Mouse (Mus musculus) hindbrain, embryonic 12.5 days (tissue): ENCODE results near the gene Pcp2. TPM values are rescaled to one million over a fixed set of nuclear protein-coding genes. Genes with fewer than 3 reads are reported as not detected.

ENCODE experiments used
- ATAC-seq: fragments of 200-750 bp; cut with Nextera tagmentation; 2 replicates; pipeline ENCODE4 v1.8.0; 2017; ENCODE audit warnings: moderate TSS enrichment; ENCODE audit not compliant: low FRiP score
- H3K27ac ChIP-seq: fragments of 300-500 bp; sonication (generic); 2 replicates; pipeline ENCODE4 v1.5.1; 2016; ENCODE audit warnings: mild to moderate bottlenecking
- H3K27me3 ChIP-seq: fragments of 300-500 bp; sonication (generic); 2 replicates; pipeline ENCODE4 v1.6.1; 2016; ENCODE audit warnings: mild to moderate bottlenecking
- H3K36me3 ChIP-seq: fragments of 300-500 bp; sonication (generic); 2 replicates; pipeline ENCODE4 v1.6.1; 2016; ENCODE audit warnings: mild to moderate bottlenecking
- H3K4me1 ChIP-seq: fragments of 300-500 bp; sonication (generic); 2 replicates; pipeline ENCODE4 v1.6.1; 2016
- H3K4me2 ChIP-seq: fragments of 300-500 bp; sonication (generic); replicated peaks from 2 replicates; pipeline ENCODE4 v1.6.1; 2016; ENCODE audit warnings: mild to moderate bottlenecking
- H3K4me3 ChIP-seq: fragments of 300-500 bp; sonication (generic); 2 replicates; pipeline ENCODE4 v1.5.1; 2016; ENCODE audit warnings: mild to moderate bottlenecking
- H3K9ac ChIP-seq: fragments of 300-500 bp; sonication (generic); 2 replicates; pipeline ENCODE4 v1.6.1; 2016; ENCODE audit warnings: mild to moderate bottlenecking, moderate library complexity
- H3K9me3 ChIP-seq: fragments of 300-500 bp; sonication (generic); replicated peaks from 2 replicates; pipeline ENCODE4 v1.6.1; 2016; ENCODE audit warnings: mild to moderate bottlenecking
- WGBS: fragments of 180-500 bp; shearing (Covaris S2); methylation state at CpG from one replicate; pipeline ENCODE4 v1.1.7; 2016; 5-methylcytosine and 5-hydroxymethylcytosine counted together
- polyA plus RNA-seq: library from polyadenylated mRNA; unstranded; fragments of >200 nt; fragmentation: Nextera tagmentation; extraction: Ambion mirVana; gene quantifications from 2 replicates; pipeline ENCODE4 v1.2.1, GENCODE M21; 2016

The Pcp2 gene
- polyA plus RNA-seq, 1 experiment from 2014 or later: 0.56 TPM

DNA sequence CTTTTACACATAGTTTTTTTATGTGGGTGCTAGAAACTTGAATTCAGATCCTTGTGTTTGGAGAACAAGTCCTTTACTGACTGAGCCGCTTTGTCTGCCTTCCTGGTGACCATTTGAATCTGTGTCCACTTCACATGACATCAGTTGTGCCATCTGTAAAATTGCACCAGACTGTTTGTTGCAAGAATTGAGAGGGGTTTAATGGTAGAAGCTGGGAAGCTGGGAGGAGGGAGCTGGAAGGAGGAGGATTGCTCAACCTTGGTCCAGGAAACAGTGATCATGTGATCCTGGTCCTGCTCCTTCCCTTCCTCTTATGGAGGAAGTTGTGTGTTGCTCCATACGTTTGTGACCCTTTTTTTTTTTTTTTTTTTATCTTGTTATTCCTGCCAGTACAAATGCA is 22.9 kb upstream of the Pcp2 start:
- H3K9ac ChIP-seq: no peak overlapping the region
- WGBS: 64% methylated on average over 2 of the region's 2 CpGs
- no peak overlapping the region for H3K4me2 ChIP-seq
- no peak overlapping the region for H3K4me3 ChIP-seq
- H3K27ac ChIP-seq: no peak overlapping the region
- H3K9me3 ChIP-seq: no peaks in the 10 kb centered on the region
- ATAC-seq: no peak
- H3K36me3 ChIP-seq: no peaks in the 10 kb centered on the region
- no peaks in the 10 kb centered on the region for H3K27me3 ChIP-seq
- no peaks in the 10 kb centered on the region for H3K4me1 ChIP-seq

DNA sequence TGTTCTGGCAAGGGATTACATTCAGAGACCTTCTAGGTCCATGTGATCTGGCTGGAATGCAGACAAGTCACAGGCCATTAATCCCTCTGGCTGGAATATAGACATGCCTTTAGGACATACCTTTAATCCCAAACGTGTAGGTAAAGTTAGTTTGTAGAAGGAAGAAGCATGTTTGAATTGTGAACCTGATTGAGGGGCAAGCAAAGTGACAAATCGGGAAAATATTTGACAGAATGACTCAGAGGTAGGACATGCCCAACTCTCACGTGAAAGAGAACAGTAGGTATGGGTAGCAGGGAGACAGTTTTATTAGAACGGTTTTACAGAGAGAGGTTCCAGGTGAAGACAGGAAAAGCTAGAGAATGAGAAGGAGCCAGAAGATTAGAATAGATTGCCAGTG is 22.2 kb upstream of the Pcp2 start:
- no peak overlapping the region for H3K4me2 ChIP-seq
- H3K9ac ChIP-seq: no peak overlapping the region
- H3K36me3 ChIP-seq: no peaks in the 10 kb centered on the region
- WGBS: 77% methylated on average over 4 of the region's 4 CpGs
- H3K9me3 ChIP-seq: no peaks in the 10 kb centered on the region
- no peak for ATAC-seq
- H3K4me1 ChIP-seq: no peaks in the 10 kb centered on the region
- H3K27ac ChIP-seq: no peak overlapping the region
- H3K27me3 ChIP-seq: no peaks in the 10 kb centered on the region
- no peak overlapping the region for H3K4me3 ChIP-seq

DNA sequence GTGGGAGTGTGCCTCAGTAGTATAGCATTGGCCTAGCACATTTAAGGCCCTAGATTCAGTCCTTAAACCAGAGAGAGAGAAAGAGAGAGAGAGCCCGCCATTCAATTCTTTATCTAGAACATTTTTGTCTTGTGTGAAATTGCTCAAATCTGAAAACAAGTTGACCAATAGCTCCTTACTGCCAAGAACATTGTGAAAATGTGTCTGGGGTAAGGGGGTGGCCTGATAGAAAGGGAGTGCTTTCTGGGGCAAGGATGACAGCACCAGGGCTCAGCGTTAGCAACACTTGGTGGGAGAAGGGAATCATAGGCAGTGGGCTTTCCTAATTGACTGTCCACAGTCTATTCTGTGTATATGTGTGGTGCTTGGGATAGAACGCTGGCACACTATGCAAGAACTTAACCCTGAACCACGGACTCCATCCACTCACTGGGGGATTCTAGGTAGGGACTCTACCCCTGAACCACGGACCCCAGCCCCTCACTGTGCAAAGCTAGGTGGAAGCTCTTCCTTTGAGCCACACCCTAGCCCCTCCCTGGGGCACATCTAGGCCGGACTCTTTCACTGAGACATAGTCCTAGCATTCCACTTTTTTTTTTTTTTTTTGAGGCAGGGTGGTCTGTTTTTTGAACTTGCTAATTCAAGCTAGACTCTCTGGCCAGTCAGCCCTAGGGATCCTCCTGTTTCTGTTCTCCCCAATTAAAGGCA is 21.6 kb upstream of the Pcp2 start:
- no peaks in the 10 kb centered on the region for H3K36me3 ChIP-seq
- H3K4me3 ChIP-seq: no peak overlapping the region
- no peaks in the 10 kb centered on the region for H3K9me3 ChIP-seq
- no peak overlapping the region for H3K27ac ChIP-seq
- no peaks in the 10 kb centered on the region for H3K27me3 ChIP-seq
- no peaks in the 10 kb centered on the region for H3K4me1 ChIP-seq
- no peak overlapping the region for H3K9ac ChIP-seq
- H3K4me2 ChIP-seq: no peak overlapping the region
- ATAC-seq: no peak
- WGBS: 84% methylated on average over 6 of the region's 6 CpGs

DNA sequence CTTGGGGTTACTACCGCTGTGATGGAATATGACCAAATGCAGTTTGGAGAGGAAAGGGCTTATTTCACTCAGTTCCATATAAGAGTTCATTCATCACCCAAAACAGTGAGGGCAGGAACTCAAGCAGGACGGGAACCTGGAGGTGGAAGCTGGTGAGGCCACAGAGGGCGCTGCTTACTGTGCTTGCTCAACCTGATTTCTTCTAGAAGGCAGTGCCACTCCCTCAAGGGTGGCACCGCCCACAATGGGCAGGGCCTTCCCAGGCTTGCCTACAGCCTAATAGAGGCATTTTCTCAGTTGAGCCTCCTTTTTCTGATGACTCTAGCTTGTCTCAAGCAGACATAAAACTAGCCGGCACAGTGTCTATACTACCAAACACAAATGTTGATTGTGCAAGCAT is 20.5 kb upstream of the Pcp2 start:
- H3K4me1 ChIP-seq: no peaks in the 10 kb centered on the region
- ATAC-seq: no peak
- H3K9me3 ChIP-seq: no peaks in the 10 kb centered on the region
- H3K4me3 ChIP-seq: no peak overlapping the region
- no peak overlapping the region for H3K27ac ChIP-seq
- H3K9ac ChIP-seq: no peak overlapping the region
- H3K4me2 ChIP-seq: no peak overlapping the region
- 29% methylated on average over 5 of the region's 5 CpGs for WGBS
- H3K36me3 ChIP-seq: no peaks in the 10 kb centered on the region
- no peaks in the 10 kb centered on the region for H3K27me3 ChIP-seq

DNA sequence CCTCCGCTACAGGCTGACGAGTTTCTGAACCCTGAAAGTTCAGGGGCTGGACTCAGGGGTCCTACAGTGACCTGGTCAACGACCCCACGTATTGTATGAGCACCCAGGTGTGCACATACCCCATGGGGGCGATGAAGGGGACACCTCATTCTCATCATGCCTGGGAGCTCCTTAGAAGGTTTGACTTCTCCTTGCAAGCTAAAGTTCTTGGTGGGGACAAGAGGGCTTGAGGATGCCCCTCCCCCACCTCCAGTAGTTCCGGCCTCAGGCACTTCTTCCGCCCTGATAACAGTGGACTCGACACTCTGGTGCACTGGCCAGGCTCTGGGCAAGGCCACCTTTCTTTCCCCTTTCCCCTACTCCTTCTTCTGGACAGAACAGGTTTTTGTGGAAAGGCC is 6.1 kb upstream of the Pcp2 start:
- no peak overlapping the region for H3K27ac ChIP-seq

DNA sequence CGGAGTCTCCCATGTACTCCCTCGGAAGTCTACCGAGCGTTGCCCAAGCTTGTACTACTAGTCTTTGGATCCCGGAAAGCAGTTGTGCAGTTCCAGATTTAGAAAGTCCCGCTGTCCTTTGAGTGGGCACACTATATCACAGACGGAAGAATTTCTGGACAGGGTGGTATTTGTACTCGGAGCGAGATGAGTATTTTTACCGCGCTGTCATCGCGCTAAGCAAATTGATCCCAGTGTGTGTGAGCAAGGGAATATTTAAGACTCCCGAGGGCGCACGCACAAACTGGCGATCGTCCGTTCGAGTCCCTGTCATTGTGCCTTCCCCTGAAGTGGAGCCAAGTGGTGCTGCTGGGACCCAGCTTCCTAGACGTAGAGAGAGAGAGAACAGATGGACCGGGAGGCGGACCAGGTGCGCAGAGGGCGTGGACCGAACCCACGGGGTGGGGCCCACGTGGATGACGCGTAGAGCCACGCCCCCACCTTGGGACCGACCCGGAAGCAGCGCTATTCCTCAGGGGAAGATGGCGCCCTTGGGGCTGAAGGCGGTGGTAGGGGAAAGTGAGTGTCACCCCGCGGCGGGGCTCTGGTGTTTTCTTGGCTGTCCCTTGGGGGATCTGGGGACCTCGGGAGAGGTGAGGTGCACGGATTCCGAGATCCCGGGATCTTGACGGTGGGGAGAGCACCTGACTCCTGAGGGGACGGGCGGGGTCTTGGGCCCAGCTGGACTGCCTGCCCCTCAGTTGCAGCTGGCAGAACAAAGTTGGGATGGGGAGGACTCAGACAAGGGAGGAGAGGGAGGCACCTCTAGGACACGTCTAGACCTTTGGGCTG is 5.5 kb upstream of the Pcp2 start, which contains the start of gene Stxbp2:
Stxbp2 (plus strand) TSS at position 309 of the 831 bp plus-strand sequence.
- Histone ChIP-seq H3K27ac (no peak within 1 kb of the TSS), H3K36me3 (no peaks in the 10 kb centered on the region), H3K4me2 (peak within 1 kb of the TSS; percentile 85), H3K4me3 (peak within 1 kb of the TSS; percentile 47), H3K9ac (peak within 1 kb of the TSS; percentile 59), H3K9me3 (no peaks in the 10 kb centered on the region), H3K4me1 (peaks cover 7% of the 10 kb centered on the region; the same call in 1 of the 2 replicates), H3K27me3 (peaks cover 20% of the 10 kb centered on the region)
- 6% methylated on average over 47 of the region's 47 CpGs for WGBS
- ATAC-seq: peak; percentile 70

More for the DNA sequence above, 6.1 kb upstream of the Pcp2 start:
- Histone ChIP-seq H3K4me3 (peak overlapping the region; percentile 47), H3K27me3 (peaks cover 20% of the 10 kb centered on the region), H3K9ac (peak overlapping the region; percentile 59), H3K4me1 (peaks cover 7% of the 10 kb centered on the region; the same call in 1 of the 2 replicates), H3K9me3 (no peaks in the 10 kb centered on the region), H3K4me2 (peak overlapping the region; percentile 85), H3K36me3 (no peaks in the 10 kb centered on the region)
- 19% methylated on average over 8 of the region's 8 CpGs for WGBS
- ATAC-seq: no peak; the same call in 1 of the 2 replicates

DNA sequence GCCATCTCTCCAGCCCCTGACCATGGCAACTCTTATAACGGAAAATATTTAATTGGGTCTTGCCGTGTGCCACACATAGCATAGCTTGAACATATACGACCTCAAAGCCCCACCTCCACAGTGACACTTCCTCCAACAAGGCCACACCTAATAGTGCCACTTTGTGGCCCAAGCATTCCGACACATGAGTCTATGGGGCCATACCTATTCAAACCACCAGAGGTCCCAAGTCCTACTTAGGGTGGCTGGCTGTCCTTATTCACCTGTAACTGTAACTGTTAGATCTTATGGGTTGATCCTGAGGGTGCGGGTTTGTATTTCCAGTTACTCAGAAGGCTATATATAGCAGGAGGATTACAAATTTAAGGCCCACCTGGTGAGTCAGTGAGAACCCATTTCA is 2.7 kb upstream of the Pcp2 start:
- no peak for ATAC-seq
- WGBS: 26% methylated on average over 5 of the region's 5 CpGs
- peaks cover 20% of the 10 kb centered on the region for H3K27me3 ChIP-seq

DNA sequence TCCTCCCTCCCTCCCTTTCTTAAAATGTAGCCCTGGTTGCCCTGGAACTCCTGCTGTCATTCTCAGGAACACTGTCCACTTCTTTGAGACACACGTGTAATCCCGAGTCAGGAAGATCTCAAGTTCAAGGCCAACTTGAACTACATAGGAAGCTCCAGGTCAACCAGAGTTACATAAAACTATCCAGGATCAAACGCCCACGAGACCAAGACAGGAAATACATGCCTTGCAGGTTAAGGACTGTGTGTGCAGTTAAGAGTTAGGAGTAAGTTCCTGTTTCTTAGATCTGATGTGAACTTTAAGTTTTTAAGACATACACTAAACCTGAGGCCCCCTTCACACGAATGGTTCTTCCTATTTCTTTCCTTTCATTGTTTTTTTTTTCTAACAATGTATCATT is 1.6 kb upstream of the Pcp2 start:
- no peaks in the 10 kb centered on the region for H3K36me3 ChIP-seq
- H3K27ac ChIP-seq: no peak overlapping the region
- H3K27me3 ChIP-seq: peaks cover 20% of the 10 kb centered on the region
- no peak overlapping the region for H3K9ac ChIP-seq
- H3K4me3 ChIP-seq: no peak overlapping the region
- no peak for ATAC-seq
- H3K4me1 ChIP-seq: peaks cover 12% of the 10 kb centered on the region
- no peaks in the 10 kb centered on the region for H3K9me3 ChIP-seq
- no peak overlapping the region for H3K4me2 ChIP-seq
- WGBS: 62% methylated on average over 5 of the region's 5 CpGs

More for the DNA sequence above, 2.7 kb upstream of the Pcp2 start:
- no peak overlapping the region for H3K4me2 ChIP-seq
- H3K9ac ChIP-seq: no peak overlapping the region
- no peaks in the 10 kb centered on the region for H3K9me3 ChIP-seq
- H3K4me1 ChIP-seq: peaks cover 7% of the 10 kb centered on the region; the same call in 1 of the 2 replicates
- no peak overlapping the region for H3K27ac ChIP-seq
- no peaks in the 10 kb centered on the region for H3K36me3 ChIP-seq
- no peak overlapping the region for H3K4me3 ChIP-seq

DNA sequence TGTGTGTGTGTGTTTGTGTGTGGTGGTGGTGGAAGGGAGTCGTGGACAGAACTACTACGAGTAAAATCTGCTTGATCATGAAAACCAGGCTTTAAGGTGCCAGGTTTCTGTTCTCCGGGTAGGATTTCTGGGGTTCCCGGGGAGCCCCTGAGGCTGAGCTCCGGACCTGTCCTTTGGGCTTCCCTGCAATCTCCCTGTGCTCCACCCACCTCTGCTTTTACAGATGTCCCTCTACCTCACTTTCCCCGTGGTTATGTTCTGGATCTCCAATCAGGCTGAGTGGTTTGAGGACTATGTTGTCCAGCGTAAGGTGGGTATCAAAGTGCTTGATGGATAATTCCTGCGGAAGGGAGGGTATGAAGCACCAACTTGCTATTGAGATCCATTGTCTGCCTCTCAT is 3.2 kb downstream of the Pcp2 start:
- Histone ChIP-seq H3K9ac (peak overlapping the region; percentile 59), H3K27ac (no peak overlapping the region), H3K4me3 (peak overlapping the region; percentile 88), H3K4me1 (peaks cover 18% of the 10 kb centered on the region), H3K36me3 (peaks cover 14% of the 10 kb centered on the region), H3K4me2 (peak overlapping the region; percentile 64), H3K27me3 (no peaks in the 10 kb centered on the region; the same call in 1 of the 2 replicates), H3K9me3 (no peaks in the 10 kb centered on the region)
- no peak for ATAC-seq
- WGBS: 66% methylated on average over 8 of the region's 8 CpGs

DNA sequence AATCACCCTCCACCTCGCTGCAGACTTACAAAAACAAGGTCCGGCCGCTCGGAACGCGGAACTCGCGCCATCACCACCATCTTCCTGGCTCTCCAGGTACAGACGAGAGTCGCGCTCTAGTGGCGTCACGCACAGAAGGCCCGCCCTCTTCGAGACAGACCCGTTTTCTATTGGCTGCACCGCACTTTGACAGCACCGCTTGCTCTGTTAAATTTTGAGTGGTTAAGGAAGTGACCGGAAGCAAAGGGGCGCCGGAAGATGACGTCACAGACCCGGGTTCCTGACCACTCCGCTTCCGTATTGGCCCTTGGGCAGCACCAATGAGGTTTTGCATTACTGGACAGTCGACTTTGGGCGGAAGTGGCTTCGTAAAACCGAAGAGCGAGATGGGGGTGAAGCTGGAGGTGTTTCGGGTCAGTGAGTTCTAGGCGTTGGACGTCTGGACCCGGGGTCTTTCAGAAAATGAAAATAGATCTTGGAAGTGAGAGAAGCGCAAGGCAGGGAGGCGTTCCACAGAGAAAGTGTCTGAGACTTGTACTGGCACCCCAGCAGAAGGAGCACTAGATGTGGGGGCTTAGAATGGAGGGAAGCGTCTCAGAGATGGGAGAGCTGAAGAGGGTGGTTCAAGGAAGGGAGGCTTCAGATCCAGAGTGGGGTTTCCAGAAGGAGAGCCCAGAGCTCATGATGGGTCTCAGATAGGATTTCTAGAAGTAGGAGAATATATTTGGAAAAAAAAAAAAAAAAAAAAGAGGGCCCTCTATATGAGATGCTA is 4.0 kb downstream of the Pcp2 start, which contains the start of the genes Xab2 and Pet100:
Xab2 (minus strand) TSS at position 118 of the 772 bp plus-strand sequence.
Pet100 (plus strand) TSS at position 350 of the 772 bp plus-strand sequence.
- Histone ChIP-seq H3K27me3 (no peaks in the 10 kb centered on the region; the same call in 1 of the 2 replicates), H3K9me3 (no peaks in the 10 kb centered on the region), H3K4me3 (peak within 1 kb of the TSS; percentile 88), H3K4me2 (peak within 1 kb of the TSS; percentile 73), H3K36me3 (peaks cover 20% of the 10 kb centered on the region), H3K27ac (no peak within 1 kb of the TSS), H3K9ac (peak within 1 kb of the TSS; percentile 80), H3K4me1 (peaks cover 18% of the 10 kb centered on the region)
- WGBS: under 1% methylated on average over 37 of the region's 37 CpGs
- peak; percentile 97 for ATAC-seq

DNA sequence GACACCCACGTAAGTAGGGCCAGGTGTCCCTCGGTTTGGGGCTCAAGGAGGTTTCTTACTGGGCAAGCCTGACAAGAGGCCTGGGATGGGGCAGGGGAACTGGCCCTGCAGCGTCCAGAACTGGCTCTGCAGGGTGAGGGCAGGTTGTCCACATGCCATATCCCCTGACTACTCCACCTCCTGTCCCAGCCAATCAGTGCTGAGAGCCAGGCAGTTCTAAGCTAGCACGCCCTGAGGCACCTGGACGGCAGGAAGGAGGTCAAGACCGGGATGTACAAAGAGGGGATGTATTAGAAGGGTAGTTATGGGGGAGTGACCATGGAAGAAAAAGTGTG is 15.6 kb downstream of the Pcp2 start:
- H3K4me1 ChIP-seq: no peaks in the 10 kb centered on the region
- H3K4me3 ChIP-seq: no peak overlapping the region
- no peaks in the 10 kb centered on the region for H3K27me3 ChIP-seq
- H3K9me3 ChIP-seq: no peaks in the 10 kb centered on the region
- ATAC-seq: no peak
- peaks cover 98% of the 10 kb centered on the region for H3K36me3 ChIP-seq
- H3K27ac ChIP-seq: no peak overlapping the region
- H3K9ac ChIP-seq: no peak overlapping the region
- H3K4me2 ChIP-seq: no peak overlapping the region
- WGBS: 80% methylated on average over 6 of the region's 6 CpGs
